Mouse (Mus musculus) retina, adult 2 months (tissue): ENCODE data around the gene Sh3pxd2a.

Source experiments
- DNase-seq: peaks from one replicate; pipeline ENCODE4 v3.0.0-alpha.2; 2012; ENCODE audit warnings: low read depth, low spot score

Sh3pxd2a gene

GRCm38 (mm10) chr19:47279788-47280532, 184.2 kb downstream of the Sh3pxd2a start:
- no peak for DNase-seq

GRCm38 (mm10) chr19:47279372-47279771, 184.8 kb downstream of the Sh3pxd2a start:
- DNase-seq, result no peak

- no peak for DNase-seq
Observed at GRCm38 (mm10) chr19:47276730-47277129, 187.5 kb downstream of the Sh3pxd2a start.

GRCm38 (mm10) chr19:47270520-47270919, 193.7 kb downstream of the Sh3pxd2a start:
- no peak for DNase-seq

- DNase-seq, result no peak
Observed at GRCm38 (mm10) chr19:47269729-47270128, 194.5 kb downstream of the Sh3pxd2a start.

GRCm38 (mm10) chr19:47267066-47267465, 197.1 kb downstream of the Sh3pxd2a start:
- DNase-seq, result no peak

GRCm38 (mm10) chr19:47266070-47266801, 198.0 kb downstream of the Sh3pxd2a start:
- DNase-seq, result no peak

GRCm38 (mm10) chr19:47264322-47265092, 199.7 kb downstream of the Sh3pxd2a start:
- DNase-seq, result peak; percentile 34

GRCm38 (mm10) chr19:47263621-47264020, 200.6 kb downstream of the Sh3pxd2a start:
- DNase-seq, result no peak

GRCm38 (mm10) chr19:47261196-47261595, 203.0 kb downstream of the Sh3pxd2a start:
- no peak for DNase-seq

GRCm38 (mm10) chr19:47259581-47259980, 204.6 kb downstream of the Sh3pxd2a start:
- DNase-seq, result no peak

- DNase-seq, result no peak
Observed at GRCm38 (mm10) chr19:47255919-47256318, 208.3 kb downstream of the Sh3pxd2a start.

GRCm38 (mm10) chr19:47255036-47255435, 209.2 kb downstream of the Sh3pxd2a start:
- no peak for DNase-seq

- no peak for DNase-seq
Observed at GRCm38 (mm10) chr19:47253053-47253628, 211.1 kb downstream of the Sh3pxd2a start.

- DNase-seq, result no peak
Observed at GRCm38 (mm10) chr19:47250931-47251330, 213.3 kb downstream of the Sh3pxd2a start.

- no peak for DNase-seq
Observed at GRCm38 (mm10) chr19:47248906-47249568, 215.2 kb downstream of the Sh3pxd2a start.

- DNase-seq, result no peak
Observed at GRCm38 (mm10) chr19:47248296-47248695, 215.9 kb downstream of the Sh3pxd2a start.

- no peak for DNase-seq
Observed at GRCm38 (mm10) chr19:47247791-47248190, 216.4 kb downstream of the Sh3pxd2a start.

- DNase-seq, result no peak
Observed at GRCm38 (mm10) chr19:47245512-47245911, 218.7 kb downstream of the Sh3pxd2a start.

- DNase-seq, result no peak
Observed at GRCm38 (mm10) chr19:47242227-47242626, 222.0 kb downstream of the Sh3pxd2a start.

GRCm38 (mm10) chr19:47240957-47241356, 223.2 kb downstream of the Sh3pxd2a start:
- no peak for DNase-seq
